Mouse (Mus musculus) kidney, postnatal 25 days (tissue): Measurements from ENCODE around the gene Fermt3.
A peak's percentile ranks its signal among the peaks of the same experiment; 100 is the strongest.
"Not testable (repeated sequence)": the region's sequence is repeated elsewhere in the genome, so short reads cannot be mapped to it uniquely, and the experiment has no call there.

Source experiments
- DNase-seq, 2 experiments: peaks; one replicate each; pipeline ENCODE4 v3.0.0; 2021; ENCODE audit warnings: mixed read lengths in 2 of 2

Fermt3 gene

DNA sequence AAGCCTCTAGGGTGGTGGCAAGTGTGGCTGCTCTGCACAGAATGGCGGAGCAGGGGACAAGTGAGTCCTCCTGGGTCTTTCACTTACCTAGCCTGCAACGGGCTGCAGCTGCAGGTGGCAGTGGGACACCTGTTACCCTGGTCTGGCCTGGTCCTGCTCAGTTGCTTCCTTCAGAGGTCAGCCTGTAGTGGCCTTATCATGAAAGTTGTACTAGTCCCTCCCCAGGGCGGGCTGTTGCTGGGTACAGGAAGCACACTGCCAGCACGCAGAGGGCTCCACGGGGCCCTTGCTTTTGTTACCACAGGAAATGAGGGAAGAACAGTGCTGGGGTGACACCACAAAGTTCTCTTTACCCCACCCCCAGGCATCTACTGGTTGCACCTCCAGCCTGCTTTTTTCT is at the start of gene Fermt3:
TSS of gene Fermt3 (minus strand) at position 279 of the 400 bp plus-strand sequence.
- peak in 1 of 2 experiments; percentile 60 for DNase-seq

DNA sequence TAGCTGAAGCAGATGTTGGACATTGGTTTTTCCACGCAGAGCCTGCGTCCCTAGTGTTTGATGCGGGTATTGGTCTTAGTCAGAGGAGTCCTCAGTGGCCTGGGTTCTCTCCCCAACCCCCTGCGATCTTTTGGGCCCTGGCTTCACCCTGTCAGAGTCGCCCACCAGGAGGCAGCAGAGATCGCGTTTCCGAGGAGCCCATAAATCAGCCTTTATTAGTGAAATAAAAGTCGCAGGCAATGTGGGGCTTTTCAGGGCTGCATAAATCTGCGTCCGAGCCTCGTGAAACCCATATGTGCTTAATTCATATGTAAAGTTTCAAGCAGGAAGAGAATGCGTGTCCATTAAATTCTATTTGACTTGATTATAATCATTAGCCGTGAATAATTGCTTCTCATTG is 48.9 kb upstream of the Fermt3 start:
- peak; percentile 79 to 88 for DNase-seq

DNA sequence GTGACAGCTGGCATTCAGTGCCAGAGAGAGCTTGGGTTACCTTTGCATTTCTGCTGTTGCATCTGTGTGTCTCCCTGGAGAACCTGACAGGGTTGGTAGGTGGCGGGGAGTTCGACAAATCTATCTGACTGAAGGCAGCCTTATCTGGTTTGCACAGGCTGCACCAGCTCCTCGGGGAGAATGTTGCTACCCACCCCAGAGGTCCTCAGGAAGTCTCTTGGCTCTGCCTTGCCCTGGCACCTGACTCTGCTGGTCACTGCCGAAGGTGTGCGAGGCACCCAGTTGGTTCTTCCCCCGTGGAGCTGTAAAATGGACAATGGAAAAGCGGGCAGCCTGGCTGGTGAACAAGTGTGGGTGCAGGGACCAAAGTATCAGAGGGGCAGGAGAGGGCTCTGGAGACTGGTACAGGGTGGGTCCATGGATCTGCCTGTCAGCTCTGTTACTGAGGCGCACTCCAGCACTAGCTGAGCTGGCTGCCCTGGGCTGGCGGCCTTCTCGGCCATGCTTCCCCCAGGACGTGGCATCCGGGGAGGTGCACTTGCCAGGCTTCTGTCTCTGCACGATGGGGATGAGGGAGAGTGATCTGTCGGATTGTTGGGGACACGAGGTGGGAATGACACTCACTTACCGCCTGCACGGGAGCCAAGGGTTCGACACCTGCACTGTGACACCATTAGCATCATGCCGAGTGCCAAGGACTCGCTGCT is 48.2 kb upstream of the Fermt3 start:
- DNase-seq, result no peak

DNA sequence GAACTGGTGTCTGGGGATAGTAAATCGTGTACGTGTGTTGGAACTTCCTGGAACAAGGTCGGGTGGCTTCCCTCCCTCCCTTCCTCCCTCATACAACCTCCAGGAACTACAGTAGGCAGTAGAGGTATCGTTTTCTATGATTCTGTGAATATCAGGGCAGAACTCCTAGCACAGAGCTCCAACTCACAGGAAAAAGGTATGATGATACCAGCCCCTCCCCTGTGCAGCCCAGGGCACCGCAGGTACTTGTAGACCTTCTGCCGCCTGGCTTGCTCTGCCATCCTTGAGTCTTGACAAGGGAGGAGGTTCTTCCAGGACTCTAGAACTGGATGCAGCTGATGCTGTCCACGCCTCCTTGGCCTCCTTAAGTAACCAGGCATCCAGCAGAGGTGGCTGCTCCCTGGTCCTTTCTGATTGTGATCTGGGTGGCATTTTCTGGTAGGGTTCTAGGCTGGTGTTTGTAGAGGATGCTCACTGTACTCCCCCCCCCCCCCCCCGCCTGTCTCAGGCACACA is 47.6 kb upstream of the Fermt3 start:
- no peak for DNase-seq

DNA sequence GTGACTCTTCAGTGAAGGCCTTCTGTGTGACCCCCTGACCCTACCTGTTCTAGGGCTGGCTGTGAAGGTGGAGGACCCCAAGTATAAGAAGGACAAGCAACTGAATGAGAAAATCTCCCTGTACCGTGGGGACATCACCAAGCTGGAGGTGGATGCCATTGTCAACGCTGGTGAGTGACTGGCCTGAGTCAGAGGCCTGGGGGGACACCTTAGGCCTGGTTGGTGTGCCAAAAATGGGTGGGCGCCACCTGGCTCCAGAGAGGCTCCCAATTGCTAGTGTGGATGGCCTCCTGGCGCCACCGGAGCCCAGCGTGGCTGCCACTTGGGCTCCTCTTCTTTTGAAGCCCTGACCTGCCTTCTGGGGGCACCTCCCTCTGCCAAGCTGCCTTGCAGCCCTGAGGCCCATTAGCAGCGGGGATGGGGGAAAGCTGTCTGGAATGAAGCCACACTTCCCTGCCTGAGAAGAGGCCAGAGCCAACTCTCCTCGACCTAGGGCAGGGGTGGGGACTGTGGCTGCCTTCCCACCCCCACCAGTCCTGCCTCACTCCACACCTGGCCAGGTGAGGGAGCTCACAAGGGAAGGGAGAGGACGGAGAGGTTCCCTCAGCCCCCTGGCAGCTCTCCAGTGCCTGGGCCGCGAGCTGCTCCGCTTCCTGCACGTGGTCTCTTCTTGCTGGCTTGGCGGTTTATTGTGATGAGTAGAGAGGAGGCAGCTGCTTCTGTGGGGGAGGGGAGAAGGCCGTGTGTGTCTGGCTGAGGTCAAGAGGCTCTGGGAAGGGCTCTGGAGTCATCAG is 47.0 kb upstream of the Fermt3 start:
- peak; percentile 78 to 91 for DNase-seq

DNA sequence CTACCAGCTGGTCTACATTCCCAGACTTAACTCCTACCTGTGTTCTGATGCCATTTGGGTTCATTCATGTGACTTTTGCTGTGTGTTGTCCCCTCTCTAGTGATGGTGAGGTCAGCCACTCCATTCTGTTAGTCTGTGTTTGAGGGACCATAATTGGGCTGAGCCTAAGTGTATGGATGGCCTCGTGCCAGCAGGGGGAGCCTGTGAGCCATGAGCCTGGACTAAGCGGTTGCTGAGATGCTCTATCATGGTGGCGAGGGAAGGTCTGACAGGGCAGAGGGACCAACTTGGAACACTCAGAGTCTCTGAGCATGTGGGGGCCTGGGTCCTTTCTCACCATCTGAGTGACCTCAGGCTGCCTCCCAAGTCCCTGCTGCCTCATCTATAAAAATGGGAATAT is 45.3 kb upstream of the Fermt3 start:
- peak; percentile 84 to 86 for DNase-seq

DNA sequence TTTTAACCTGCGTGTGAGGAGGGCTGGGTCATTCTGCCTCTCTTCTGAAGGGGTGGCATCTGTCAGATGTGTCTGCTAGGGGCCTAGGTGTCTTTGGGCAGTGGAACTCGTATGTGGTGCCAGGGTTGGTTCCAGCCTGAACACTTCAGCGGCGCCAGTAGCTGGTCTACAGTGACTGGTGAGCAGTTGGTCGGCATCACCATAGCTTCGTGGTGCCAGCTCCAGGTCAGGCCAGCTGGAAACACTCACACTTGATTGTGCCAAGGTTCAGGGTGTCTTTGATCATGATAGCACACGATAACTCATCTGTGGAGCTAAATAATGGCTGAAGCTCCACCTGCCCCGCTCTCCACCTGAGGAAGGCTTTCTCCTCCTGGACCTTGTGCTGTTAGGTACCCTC is 43.6 kb upstream of the Fermt3 start:
- no peak for DNase-seq

DNA sequence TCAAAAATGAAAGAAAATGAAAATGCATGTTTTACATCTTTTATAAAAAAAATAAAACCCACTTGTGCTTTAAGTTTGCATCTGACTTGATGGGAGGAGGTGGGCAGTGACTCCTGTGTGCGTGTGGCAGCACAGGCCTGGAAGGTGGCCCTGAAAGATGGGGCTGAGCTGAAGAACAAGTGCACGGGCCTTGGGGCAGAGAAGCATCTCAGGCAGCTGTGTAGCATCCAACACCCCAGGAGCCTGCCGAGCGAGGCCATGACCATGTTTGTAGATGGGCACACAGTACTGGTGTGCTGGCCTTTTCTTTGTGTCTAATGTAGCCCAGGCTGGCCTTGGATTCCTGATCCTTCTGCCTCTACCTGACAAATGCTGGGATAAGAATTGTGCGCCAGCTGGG is 42.8 kb upstream of the Fermt3 start:
- DNase-seq, result no peak

DNA sequence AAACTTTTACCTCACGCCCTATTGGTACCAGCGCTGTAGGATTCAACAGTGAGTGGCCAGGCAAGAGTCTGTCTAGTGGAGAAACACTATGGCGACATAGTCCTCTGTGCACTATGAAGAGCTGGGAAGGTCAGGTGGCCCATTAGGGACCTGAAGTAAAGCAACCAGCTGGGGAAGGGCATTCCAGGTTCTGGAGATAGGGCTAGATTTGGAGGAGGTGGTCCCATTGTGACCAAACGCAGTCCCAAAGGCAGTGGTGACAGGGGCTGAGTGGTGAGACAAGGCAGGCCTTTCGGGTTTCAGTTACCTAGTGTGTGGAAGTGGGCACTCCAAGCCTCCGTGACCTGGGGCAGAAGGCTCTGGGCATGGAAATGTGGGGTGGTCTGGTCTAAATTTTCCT is 39.3 kb upstream of the Fermt3 start:
- DNase-seq, result peak in 1 of 2 experiments; percentile 37

DNA sequence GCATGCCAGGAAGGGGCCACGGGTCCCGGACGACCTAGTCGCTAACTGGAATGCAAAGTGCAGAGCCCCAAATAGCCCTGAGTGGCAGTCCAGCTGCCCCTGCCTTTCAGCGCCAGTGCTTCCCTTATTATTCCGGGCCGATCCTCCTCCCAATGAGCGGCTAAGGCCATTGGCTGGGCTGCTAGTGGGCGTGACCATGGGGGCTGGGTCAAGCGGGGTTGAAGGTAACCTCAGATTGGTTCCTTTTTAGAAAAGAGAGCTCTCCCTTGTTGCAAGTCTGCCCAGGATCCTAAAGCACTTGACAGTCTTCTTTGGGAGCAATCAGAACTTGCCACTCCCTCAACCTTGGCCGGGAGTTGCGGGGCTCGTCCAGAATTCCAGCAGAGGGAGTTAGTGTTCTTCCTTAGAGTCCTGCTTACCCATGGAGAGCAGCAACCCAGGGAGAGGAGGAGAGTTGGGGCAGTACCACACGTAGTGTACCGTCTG is 38.5 kb upstream of the Fermt3 start:
- DNase-seq, result peak; percentile 92 to 96

DNA sequence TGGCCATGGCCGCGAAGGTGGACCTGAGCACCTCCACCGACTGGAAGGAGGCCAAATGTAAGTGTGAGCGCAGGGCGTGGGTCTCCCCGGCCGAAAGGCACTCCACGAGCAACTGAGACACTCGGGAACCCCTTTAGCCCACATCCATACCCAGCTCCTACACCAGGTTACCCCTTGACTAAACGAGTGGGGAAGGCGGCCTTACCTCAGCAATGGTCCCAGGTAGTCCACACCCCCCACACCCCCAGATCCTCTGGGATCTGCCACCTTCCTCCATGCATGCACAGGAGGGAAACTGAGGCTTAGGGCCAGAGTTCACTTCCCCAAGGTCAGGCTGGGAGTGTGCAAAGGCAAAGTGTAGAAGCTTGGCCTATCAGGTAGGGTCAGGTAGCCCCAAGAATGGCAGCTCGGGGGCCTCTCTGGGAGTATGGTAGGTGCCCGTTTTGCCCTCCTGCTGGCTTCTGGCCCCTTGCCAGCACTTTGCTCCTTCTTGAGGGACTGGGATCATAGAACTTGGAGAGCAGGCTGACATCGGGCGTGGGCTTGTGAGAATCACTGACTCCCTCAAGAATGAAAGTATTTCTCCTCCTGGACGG is 38.0 kb upstream of the Fermt3 start:
- peak; percentile 80 to 87 for DNase-seq

DNA sequence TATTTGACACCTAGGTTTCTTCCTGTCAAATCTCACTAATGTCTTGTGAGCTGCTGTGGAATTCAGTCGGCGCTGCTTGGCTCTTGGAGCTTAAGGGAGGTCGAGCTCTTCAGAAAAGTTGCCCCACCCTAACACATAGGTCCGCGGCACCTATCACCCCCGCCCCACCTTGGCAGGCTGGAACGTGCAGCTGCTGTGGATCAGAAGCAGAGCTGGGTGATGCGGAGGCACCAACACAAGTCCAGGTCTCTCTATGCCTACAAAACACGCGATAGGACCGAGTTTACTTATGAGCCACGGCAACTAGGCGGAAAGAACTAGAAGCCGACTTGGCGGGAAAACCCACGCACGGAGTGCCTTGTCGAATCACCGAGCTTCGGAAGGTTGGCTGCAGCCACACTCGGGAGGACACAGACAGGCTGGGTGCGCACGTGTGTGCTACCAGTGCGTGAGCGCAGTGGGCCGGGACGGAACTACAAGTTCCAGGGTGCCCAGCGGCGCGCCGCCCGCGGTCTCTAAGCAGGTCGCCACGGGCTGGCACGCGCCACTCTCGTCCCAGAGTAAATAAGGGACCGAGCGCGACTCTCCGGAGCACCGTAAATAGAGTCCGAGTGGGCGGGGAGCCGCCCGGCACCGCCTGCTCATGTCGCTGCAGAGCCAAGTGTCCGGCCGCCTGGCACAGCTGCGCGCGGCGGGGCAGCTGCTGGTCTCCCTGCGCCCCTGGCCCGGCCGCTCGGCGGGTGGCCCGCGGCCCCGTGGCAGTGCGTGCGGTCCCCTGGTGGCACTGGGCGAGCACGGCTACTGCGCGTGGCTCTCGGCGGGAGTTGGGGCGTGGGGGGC is 37.2 kb upstream of the Fermt3 start, which contains the start of gene Macrod1:
TSS of gene Macrod1 (plus strand) at position 563 of the 840 bp plus-strand sequence.
- DNase-seq, result peak; percentile 88 to 93

DNA sequence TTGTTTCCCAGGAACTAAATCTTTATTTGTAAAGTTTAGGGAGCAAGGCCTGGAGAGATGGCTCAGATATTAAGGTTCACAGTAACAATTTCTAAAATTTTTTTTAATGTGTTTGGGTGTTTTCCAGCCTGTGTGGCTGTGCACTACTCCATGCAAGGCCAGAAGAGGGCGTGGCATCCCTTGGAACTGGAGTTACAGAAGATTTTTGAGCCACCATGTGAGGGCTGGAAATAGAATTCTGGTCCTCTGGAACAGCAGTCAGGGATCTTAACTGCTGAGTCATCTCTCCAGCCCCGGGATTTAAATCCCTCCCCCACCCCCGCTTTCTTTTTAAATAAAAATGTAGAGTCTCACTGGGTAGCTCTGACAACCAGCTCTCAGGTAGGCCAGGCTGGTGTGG is 35.9 kb upstream of the Fermt3 start:
- peak in 1 of 2 experiments; percentile 27 for DNase-seq

DNA sequence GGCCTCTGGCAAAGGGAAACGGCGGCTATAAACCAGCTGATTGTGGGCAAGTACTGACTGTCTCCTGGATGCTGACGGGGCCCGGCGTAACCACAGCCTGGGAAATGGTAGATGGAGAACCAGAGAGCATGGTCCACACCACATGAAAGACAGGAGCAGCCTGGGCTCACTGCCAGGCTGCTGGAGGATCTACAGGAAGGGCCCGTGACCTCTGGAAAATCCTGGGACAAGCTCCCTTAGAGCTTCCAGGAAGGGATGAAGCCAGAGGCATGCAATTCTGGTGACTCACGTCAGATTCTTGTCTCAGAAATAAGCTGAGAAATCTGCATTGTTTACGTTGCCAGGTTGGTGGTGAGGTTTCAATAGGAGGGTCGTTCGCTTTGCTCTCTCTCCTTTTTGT is 35.5 kb upstream of the Fermt3 start:
- DNase-seq, result peak; percentile 35 to 66

DNA sequence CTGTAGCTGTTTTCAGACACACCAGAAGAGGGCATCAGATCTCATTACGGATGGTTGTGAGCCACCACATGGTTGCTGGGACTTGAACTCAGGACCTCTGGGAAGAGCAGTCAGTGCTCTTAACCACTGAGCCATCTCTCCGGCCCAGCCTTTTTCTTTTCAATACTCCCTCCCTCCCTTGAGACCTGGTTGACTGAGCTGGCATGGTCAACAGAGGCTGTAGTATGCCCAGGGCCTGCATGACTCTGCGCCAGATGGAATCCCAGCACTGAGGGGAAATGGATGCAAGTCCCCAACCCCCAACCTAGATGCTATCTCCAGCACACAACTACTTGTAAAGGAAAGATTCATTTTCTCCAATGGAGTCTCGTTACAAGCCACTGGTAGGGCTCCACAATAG is 34.1 kb upstream of the Fermt3 start:
- not testable (repeated sequence) for DNase-seq

DNA sequence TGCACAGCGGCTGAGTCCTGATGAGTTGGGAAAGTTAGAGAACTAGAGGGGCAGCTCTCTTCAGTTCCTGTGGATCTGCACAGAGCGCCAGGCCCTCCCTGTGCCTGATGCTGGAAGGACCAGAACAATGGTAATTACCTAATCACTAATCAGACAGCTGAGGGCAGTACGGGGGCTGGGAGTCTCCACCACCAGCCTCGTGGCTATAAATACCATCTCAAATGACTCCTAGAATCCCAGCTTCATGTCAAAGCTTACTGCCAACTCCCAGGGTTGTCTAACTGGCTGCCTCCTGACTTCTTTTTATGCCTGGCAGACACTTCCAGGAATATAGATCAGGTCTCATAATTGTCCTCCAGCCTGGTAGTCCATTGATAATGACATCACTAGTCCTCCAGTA is 25.4 kb upstream of the Fermt3 start:
- DNase-seq, result no peak

DNA sequence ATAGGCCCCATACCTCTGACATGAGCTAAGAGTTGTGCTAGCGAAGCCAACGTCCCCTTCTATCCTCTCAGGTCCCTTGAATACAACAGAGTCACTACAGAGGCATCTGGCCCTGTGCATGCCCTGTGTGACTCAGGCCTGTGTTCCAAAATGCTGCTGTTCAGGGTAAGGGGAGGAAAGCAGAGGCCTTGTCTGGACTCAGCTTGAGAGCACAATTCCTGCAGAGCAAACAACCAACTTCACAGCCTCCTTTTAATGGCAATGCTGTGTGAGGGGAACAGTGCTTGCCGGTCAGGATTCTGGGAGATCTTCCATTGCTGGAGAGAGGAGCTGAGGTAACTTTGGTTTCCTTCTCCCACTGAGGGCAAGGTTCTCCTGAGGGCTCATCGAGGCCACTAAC is 25.0 kb upstream of the Fermt3 start:
- no peak for DNase-seq

DNA sequence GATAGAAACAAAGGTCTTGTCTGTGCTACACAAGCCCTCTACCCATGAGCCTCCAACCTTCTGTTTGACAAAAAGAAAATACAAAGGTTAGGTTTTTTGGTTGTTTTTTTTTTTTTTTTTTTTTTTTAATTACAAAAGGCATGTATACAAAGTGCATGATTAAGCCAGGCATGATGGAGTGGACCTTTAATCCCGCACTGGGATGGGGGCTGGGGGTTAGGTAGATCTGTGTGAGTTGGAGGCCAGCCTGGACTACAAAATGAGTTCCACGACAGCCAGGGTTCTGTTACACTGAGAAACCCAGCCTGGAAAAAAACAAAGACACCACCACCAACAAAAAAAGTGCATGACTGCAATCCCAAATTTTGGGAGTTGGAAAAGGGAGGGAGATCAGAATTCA is 21.9 kb upstream of the Fermt3 start:
- DNase-seq, result no peak

DNA sequence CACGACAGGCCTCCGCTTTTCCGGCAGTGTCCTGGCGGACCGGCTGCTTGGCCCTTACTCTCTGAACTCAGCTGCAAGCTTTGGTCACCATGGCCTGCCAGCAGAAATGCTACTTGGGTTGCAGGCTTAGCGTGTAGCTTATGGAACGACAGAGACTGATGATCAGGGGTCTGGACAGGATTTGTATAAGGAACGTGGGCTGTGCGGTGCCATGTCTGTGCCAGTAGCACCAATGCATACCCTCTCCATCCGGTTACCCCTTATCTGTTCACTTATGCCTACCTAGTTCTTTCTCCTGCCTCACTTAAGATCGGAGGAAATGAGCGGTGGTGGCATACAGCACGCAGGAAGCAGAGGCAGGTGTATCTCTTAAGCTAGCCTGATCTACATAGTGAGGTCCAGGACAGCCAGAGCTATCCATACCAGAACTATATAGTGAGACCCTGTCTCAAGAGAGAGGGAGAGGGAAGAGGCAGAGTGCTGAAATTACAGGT is 21.4 kb upstream of the Fermt3 start:
- no peak for DNase-seq

DNA sequence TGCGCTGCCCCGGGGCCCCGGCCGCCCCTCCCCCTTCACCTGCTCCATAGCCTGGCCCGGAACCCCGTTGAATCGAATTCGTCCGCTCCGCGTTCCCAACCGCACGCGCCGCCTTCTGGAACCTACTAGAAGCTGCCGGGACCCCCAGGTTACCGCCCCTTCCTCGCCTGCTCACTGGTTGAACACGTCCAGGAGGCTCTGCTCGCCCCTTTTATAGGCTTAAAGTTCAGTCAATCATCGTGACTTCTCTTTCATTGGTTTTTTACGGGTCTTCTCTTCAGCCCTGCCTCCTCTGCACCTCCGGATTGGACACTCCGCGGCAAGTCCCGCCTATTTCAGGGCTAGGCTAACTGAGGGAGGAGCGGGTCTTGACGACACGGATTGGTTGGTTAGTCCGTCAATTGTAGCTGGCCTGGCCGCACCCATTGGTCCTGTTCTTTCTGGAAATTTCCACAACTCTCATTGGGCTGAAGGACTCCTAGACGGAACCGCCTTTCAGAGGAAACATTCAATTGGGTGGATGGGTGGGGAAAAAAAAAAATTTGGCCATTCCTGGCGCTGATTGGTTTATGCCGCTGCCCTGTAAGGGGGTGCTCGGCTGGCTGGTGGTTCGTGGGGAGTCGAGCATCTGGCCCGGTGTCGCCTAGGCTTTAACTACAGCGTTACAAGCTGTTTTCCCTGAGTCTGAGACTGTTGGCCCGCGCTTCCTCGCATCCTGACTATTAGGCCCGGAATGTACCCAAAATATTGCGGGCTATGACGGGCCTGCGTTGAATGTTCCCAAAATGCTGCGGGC is 20.8 kb upstream of the Fermt3 start, which contains the start of gene Stip1:
TSS of gene Stip1 (minus strand) at position 127 of the 796 bp plus-strand sequence.
- peak; percentile 100 for DNase-seq

DNA sequence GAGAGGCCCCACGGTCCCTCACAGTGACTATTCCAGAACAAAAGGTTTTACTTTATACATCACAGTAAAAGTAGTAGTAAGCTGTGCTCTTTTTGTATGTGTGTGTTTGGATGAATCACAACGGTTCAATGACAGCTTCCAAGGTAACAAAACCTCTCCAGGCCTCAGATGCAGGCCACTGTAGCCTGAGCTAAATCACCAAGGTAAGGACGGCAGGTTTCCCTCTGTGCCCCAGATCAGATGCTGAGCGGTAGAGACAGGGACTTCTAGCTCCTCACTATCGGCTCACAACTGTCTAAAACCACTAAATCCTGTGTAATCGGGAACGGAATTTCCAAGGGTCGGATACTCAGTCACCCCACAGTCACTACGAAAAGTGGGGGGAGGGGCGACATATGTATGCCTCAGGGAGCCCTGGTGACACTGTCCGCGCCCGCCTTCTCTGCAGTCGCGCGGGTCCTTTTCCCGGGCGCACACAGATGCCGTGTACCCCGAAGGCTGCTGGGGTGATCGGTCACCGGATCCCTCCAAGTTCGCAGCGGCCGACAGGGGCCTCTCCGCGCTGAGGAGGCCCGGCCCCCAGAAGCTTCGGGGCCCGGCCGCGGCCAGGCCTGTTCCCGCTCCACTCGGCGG is 19.9 kb upstream of the Fermt3 start:
- peak; percentile 69 to 71 for DNase-seq
